Mouse (Mus musculus): ENCODE measurements at regions not wholly inside any gene's neighbourhood (a gene's known extent, or its start where the extent isn't known, plus 50 kb on each side); places are given as distances from the start of the nearest gene placed in this dataset.

DNA sequence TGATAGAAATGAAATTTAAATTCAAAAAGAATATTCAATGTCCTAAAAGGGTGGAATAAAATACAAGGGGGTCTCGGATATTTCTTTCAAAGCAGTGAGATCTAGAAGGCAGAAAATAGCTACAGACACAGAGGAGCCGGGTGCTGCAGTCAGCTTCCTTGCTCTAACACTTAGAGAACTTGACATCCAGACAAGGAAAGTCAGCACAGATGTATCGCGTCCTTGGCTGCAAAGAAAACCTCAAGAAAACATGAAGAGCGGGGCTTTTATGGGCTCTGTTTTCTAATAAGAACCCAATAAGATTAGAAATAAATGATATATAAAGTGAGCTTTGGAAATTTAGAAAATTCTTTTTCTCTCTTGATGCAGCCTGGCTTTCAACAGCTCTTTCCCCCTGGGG is 53.1 kb upstream of the Glis3 start:
- no peak for DNase-seq (ENCODE audit: low spot score)

GRCm38 (mm10) chr19:28733781-28734180 is 53.9 kb upstream of the Glis3 start:
- no peak for DNase-seq (ENCODE audit: low spot score)

- no peak for DNase-seq (ENCODE audit: low spot score)
Observed at GRCm38 (mm10) chr19:28743176-28743793, 63.4 kb upstream of the Glis3 start.

DNA sequence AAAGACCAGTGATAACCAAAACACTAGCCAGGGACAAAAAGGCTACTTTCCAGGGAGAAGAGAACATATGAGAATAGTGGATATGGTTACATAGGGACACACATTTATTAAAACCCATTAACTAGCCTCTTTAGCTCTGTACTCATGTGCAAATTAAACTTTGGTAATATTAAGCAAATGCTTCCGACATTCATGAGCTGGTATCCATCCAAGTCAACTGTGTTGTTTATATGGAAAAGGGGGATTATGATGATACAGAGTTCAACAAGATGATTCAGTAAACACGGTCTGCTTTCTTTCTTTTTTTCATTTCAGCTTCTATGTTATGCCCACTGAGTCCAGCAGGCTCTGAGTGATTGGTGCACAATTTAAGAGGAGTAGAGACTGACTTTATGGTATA is 65.2 kb upstream of the Glis3 start:
- no peak for DNase-seq (ENCODE audit: low spot score)

DNA sequence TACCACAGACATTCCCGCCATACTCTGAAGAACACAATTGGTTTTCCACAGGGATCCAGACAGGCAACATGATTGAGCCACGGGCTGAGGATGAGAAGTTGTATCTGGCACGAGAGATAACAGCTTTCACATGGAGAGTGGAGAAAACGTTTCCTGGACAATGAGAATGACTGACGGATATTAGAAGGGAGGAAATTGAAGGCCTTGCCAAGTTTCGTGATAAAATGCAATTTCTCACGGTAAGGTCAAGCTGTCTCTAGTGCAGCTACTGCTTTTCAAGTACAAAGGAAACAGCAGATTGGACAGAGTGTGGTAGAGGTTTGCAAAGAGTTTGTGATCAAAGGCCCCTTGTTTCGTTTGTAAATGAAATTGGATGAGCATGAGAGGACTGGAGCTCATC is 65.7 kb upstream of the Glis3 start:
- DNase-seq (ENCODE audit: low spot score): no peak

GRCm38 (mm10) chr19:28751091-28751490 is 71.2 kb upstream of the Glis3 start:
- no peak for DNase-seq (ENCODE audit: low spot score)

GRCm38 (mm10) chr19:28758854-28759253 is 76.0 kb upstream of the Slc1a1 start:
- DNase-seq (ENCODE audit: low spot score): peak; percentile 10

DNA sequence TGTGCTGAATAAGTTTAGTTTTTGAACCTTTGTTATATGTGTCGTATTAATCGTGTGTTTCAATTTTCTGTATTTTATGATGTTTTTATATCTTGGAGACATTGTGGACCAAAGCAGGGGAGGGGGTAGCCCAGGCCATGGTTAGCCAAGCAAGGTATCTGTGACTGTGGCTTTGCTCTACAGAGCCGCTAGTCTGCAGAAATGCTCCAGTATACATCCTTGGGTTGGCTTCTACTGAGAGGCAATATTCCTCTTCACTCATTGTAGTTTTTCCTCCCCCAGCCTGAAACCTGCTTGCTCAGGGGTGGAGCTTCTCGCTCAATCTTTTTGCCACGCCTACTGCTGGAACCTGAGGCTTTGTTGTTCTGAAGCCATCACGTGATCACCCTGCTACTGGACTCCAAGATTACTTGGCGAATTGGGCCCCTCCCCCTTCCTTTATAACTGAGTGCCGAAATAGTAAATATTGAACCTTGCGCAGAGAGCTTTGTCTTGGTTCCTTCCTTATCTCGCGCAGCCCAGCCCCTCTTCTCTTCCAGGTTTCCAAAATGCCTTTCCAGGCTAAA is 70.0 kb upstream of the Slc1a1 start:
- no peak for DNase-seq (ENCODE audit: low spot score)

DNA sequence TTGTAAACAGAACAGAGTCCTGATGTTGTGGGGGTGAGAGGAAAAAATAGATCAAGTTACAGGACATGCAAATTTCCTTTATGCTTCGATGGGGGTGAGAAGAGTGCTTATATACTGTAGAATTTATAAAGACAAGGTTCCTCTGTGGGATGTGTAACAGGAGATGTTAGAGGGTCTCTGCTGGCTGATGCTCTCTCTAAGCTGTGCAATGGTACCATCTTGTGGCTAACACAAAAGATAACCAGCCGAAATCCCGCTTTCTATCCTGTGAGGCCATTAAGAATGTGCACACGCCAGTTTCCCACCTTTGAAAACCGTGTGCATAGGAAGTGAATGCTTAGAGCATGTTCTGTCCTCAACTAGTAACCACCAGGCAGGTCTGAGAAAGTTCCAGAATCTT is 66.6 kb upstream of the Slc1a1 start:
- no peak for DNase-seq (ENCODE audit: low spot score)

DNA sequence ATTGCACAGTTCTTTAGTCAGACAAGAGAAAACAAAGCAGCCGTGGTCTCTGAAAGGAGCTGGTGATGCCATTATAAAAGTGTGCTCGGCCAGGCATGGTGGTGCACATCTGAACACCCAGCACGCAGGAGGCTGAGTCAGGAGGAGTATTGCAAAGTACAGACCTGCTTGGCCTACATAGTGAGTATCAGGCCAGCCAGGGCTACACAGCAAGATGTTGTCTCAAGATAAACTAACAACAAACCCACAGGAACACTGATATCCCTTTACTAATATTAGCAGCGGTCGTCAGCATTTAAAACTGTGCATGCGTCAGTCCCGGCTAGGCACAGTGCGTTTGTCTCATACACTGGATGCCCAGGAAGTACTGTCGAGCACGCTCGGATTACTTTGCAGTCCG is 64.4 kb upstream of the Slc1a1 start:
- peak; percentile 4 for DNase-seq (ENCODE audit: low spot score)

DNA sequence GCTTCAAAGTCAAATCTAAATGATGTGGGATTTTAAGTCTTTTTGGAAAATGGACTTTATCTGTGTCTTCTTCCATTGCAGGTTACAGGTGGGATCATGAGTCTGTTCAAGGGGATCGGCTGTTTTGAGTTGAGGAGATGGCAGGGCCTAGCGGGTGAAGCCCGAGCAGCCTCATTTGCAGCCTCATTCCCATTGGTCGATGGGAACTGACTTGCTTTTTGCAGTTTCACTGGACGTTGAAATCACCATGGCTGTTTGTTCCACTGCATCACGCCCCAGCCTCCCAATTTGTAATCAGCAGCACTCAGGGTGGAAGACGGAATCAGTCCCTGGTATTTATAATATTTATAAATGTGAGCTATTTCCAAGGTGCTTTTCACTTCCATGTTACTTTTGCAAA is 63.0 kb upstream of the Slc1a1 start:
- no peak for DNase-seq (ENCODE audit: low spot score)

DNA sequence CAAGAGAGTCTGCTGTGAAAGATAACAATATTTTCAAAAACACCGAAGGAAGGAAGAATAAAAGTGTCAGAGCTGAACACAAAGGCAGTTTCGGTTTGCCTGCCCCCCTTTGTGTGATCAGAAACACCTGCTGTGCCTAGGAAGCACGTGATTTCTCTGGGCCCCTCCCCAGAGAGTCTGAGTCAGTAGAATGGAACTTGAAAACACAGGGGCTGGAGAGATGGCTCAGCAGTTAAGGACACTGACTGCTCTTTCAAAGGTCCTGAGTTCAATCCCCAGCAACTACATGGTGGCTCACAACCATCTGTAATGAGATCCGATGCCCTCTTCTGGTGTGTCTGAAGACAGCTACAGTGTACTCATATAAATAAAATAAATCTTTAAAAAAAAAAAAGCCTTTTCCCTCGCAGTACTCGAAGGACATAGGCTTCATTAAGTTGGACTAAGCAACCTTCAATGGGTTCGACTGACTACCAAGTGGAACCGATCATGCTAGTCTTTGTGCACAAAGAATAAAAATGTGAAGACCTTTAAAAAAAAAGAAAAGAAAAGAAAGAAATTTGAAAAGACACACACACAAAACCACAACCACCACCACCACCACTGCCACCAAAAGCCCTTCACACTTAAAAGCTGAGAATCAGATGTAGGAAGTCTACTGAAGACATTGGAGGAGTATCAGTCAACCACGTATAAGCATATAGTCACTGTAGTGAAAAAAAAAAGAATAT is 61.8 kb upstream of the Slc1a1 start:
- no peak for DNase-seq (ENCODE audit: low spot score)

DNA sequence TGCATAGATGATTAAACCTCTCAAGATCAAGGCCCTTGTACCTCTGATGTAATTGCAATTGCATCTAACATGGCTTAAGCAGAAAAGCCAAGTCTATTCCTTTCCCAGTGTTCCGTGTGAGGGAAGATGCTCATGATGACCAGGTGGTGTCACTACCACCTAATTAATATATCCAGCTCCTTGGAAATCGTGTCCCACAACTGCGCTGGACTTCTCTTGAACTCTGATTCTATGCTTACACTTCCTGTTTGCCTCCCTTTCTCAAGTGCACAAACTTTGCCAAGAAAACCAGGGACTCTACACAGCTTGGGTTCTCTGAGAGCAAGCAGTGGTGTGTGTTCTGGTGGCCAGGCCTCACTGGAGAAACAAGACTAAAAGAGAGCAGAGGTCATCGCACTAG is 58.0 kb upstream of the Slc1a1 start:
- no peak for DNase-seq (ENCODE audit: low spot score)

DNA sequence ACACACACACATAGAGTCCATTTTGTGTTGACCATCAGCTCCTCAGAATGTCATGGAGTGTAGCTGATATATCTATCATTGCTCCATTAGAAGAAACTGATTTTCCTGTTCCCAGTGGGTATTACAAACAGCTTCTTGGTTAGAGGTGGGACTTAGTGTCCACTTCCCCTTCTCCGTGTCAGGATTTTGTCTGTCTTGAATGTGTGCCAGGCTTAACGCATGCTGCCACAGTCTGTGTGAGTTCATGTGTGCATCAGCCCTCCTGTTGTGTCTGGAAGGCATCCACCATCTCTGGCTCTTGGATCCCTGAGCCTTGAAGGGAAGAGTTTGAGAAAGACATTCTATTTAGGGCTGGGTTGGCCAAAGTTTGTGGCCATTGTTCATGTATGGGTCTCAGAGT is 57.2 kb upstream of the Slc1a1 start:
- DNase-seq (ENCODE audit: low spot score): no peak

- no peak for DNase-seq (ENCODE audit: low spot score)
Observed at GRCm38 (mm10) chr19:28778386-28778785, 56.5 kb upstream of the Slc1a1 start.

DNA sequence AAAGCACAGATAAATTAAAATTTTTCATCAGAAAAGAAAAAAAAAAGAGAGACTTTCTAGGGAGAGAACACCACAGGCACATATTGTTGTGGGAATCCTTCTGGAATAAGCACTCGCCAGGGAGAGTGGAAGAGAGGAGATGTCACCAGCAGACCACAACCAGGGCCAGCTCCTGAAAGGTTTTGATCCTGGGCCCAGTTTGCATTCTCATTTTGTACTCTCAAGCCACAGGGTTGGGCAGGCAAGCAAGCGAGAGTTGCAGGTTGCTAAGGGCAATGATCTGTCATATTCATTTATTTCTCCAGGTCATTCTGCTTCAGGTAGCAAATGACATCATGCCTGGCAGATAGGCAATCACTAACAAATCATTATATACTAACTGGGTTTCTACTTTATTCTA is 52.9 kb upstream of the Slc1a1 start:
- no peak for DNase-seq (ENCODE audit: low spot score)
